Mouse (Mus musculus) heart, adult 10 weeks (tissue): ENCODE data around the gene Xpr1. TPM values are rescaled to one million over a fixed set of nuclear protein-coding genes. Genes with fewer than 3 reads are reported as not detected.

Experiments used
- polyA plus RNA-seq: library from polyadenylated mRNA; stranded (reverse); fragments of 350-450 nt; fragmentation: Illumina TruSeq; extraction: RNeasy Lipid Tissue Mini Kit (QIAGEN cat#74804); gene quantifications from one replicate; pipeline ENCODE4 v1.2.3, GENCODE M21; 2014; ENCODE audit warnings: low read depth, low replicate concordance

Gene Xpr1
- polyA plus RNA-seq = 15.9 TPM

DNA sequence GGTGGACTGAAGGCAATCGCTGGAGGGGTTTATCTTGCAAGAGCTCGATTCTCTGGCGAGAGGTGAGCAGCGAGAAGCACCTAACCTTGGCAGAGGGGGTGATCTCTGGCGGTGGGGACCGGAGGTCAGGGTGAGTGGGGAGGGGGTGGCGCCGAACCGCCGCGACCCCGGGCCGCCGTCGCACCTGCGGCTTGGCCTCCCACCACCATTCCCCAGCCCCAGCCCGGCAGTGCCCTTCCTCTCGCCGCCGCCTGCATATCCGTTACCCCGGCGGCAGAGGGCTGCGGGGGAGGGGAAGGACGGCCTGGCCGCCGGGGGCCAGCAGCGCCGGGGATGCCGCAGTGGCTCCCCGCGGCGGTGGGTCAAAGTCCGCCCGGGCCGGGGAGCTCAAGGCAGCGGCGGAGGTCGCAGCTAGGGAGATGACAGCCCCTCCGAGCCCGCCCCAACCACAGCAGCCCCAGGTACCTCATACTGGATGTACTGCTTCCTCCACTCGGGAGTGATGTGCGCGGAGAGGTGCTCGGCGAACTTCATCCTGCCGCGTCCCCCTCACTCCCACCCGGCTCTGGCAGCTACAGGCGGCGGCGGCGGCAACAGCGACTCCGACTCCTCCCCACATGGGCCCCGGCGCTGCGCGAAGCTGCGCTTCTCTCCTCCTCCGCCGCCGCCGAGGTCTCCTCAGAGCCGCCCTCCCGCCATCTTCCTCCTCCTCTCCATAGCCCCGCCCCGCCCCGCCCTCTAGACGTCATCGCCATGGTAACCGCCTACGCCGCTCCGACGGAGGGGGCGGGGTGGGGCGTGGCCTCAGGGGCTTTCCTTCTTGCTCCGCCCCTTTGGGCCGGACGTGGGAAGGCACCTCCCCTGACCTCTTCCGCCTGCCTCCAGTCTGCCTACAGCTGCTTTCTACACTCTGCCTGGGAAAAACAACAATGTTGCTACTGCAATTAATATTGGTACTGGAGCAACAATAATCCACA is at the start of gene Xpr1:
Gene Xpr1 (minus strand): TSS at position 715 of the 977 bp plus-strand sequence.

DNA sequence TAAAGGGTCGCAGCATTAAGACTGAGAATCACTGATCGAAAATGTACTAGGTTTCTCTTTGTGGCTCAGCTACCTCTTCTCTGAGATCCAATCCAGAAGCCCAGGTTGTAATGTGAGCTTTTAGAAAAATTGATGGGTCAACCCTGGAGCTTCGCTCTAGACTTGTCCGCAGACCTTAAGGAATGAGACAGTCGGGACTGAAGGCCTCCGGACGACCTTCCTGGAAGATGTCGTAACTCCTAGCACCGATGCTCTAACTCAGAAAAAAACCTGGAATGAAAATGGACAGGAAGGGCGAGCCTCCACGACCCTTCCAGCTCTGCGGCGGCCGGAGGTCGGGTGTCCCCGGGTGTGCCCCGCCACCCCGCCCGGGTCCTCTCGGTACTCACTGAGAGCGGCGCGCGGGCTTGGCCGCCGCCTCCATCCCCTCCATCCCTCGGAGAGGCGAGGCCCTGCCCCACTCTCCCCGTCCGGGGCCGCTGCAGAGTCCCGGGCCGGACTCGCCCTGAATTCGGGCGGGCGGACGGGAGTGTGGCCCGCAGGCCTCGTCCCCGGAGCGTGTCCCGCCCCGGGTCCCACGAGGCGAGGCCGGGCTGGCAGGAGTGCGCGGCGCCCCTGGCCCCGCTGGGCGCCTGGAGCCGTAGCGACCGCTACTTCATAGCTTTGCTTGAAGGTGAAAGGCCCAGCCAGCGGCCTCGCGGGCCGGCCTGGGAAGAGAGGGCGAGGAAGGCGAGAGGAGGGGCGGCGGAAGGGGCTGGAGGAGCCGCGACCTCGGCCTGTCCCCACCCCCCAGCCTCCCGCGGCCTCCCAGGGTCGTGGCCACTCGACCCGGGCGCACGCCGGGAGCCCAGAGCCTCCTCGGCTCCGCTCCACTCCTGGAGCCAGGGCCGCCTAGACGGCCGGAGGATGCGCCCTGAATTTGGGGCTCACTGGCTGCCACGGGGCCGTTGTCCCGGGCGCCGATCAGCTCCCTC is 173.1 kb downstream of the Xpr1 start, which contains the start of gene BC034090:
Gene BC034090 (minus strand): TSS at position 648 of the 974 bp plus-strand sequence.

Other genes with a start within 250 kb of the Xpr1 start
- gene BC034090, start 173.0 kb downstream of the Xpr1 start, polyA plus RNA-seq = 43.8 TPM
- 50.7 TPM for gene Acbd6, start 140.7 kb upstream of the Xpr1 start, polyA plus RNA-seq